Mouse (Mus musculus): ENCODE measurements at regions not wholly inside any gene's neighbourhood (a gene's known extent, or its start where the extent isn't known, plus 50 kb on each side); places are given as distances from the start of the nearest gene placed in this dataset.
A peak's percentile ranks its signal among the peaks of the same experiment; 100 is the strongest.

DNA sequence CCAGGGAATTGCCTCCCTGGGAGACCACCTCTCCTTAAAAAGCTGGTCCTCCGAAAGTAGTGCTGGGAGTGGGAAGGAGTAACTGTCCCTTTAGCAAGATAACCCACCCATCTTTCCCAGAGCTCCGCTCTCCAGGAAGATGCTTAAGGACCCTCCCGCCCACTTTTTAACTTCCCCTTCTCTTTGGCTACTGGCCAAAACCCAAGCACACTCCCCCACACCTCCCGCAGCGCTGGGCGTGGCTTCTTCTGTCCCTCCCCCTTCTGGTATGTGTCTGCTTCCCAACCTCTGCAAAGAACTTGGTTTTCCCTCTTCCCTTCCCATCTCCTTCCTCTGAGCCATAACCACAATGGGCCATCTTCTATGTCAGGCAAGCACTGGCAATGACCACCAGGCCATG is 85.4 kb downstream of the Rpap3 start:
- no peak for DNase-seq

GRCm38 (mm10) chr15:97619764-97620163 is 85.9 kb downstream of the Rpap3 start:
- DNase-seq: no peak

DNA sequence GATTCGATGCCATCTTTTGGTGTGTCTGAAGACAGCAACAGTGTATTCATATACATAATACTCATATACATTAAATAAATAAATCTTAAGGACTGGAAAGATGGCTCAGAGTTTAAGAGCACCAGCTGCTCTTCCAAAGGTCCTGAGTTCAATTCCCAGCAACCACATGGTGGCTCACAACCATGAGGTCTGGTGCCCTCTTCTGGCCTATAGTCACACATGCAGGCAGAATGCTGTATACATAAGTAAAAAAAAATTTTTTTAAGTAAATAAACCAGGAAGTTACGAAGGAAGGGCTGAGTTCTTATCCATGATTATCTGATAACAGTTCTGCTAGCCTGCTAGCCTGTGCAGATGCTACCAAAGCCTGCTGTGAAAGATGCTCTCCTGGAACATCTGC is 93.3 kb downstream of the Rpap3 start:
- DNase-seq: no peak

DNA sequence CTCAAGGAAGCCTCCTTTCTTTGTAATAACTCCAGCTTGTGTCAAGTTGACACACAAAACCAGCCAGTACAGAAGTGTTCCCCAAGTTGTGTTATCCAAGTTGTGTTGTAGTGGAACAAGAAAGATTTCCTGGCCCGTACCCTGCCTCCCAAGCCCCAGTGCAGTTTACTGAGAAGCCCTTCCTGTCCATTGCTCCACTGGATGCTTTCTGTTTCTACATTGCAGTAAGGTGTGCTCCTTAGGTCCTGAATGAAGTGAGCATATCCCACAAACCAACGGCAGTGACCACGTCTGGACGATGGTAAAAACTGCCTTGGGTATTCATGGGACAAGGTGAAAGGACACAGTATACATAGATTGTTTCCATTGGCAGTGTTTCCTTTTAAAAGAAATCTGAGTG is 94.9 kb downstream of the Rpap3 start:
- DNase-seq: no peak

GRCm38 (mm10) chr15:97609496-97609895 is 96.1 kb downstream of the Rpap3 start:
- DNase-seq: no peak

DNA sequence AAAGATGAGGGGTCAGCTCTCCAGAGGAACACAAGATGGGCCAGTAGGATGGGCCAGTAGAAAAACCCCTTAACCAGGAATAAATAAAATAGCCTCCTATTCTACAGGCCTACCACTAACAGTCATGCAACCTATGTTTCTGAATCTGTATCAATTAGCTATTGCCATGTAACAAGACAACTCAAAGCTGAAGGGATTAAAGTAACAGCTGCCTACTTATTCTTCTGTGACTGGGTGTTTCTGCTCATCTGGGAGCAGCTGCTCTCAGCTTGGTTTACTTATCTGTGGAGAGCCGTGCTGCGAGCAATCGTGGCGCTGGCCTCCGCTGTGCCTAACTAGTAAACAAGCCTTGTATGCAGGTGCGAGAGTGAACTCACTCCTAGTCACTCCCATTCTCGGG is 97.0 kb downstream of the Rpap3 start:
- DNase-seq: no peak

DNA sequence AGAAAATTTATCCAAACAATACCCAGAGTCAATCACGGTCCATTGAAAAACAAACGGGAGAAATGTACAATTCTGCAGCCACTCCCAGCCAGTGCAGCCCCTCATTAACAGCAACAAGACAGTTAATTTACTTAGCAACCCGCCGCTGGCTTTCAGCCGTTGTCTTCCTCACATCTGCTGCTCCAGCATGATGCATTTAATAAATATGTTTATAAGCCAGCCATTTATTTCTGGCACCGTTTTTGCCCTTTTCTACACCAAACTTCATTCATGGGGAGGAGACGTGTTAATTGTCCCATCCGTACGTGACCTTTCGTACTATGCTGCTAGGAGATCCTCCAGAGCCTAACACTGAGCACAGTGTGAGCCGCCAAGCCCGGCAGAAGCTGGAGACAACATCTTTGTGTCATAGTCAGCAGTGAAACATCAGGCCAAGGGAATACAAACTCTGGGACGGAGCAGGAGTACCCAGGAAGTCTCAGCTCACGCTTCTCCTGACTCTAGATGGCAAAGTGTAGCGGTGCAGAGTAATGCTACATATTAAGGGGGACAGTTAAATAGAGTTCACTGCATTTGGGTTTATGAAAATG is 97.9 kb downstream of the Rpap3 start:
- no peak for DNase-seq

GRCm38 (mm10) chr15:97606630-97607381 is 98.8 kb downstream of the Rpap3 start:
- DNase-seq: peak; percentile 79

- DNase-seq: no peak
Measured at GRCm38 (mm10) chr15:97606232-97606629, 99.4 kb downstream of the Rpap3 start.

DNA sequence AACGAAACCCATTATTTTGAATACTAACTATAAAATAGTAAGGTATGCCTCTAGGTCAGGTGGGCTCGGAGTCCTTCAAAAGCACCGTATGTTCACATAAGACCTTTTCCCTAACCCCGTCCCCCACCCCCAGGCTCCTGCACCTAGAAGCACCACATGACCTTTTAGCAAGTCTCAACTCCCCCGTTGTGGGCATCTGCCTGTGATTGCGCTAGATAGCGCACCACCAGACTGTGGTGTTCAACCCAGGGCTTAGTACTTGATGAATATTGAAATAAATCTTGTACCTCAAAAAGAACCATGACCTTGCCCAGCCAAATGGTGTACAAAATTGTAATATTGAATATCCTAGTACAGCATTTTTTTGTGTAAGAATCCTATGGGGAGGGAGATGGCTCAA is 99.8 kb downstream of the Rpap3 start:
- no peak for DNase-seq

DNA sequence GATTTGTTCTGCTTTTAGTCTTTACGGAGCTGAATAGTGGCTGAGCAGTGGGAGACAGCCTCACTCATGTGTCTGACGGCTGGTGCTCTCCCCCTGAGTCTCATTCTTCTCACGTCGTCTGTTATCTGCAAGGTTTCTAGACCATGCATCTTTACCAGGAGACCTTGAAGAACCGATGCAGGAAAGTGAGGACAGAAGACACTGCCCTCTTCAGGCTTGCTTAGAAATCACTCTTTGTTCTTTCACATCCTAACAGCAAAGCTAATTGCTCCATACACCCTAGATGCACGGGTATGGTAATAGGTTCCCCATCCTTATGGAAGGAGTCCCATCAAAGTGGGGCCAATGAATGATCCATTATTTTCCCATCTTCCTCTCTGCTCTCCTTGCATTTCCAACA is 102.1 kb downstream of the Rpap3 start:
- no peak for DNase-seq

GRCm38 (mm10) chr15:97598270-97598669 is 107.4 kb downstream of the Rpap3 start:
- no peak for DNase-seq

- DNase-seq: no peak
Measured at GRCm38 (mm10) chr15:97596514-97597081, 109.0 kb downstream of the Rpap3 start.

DNA sequence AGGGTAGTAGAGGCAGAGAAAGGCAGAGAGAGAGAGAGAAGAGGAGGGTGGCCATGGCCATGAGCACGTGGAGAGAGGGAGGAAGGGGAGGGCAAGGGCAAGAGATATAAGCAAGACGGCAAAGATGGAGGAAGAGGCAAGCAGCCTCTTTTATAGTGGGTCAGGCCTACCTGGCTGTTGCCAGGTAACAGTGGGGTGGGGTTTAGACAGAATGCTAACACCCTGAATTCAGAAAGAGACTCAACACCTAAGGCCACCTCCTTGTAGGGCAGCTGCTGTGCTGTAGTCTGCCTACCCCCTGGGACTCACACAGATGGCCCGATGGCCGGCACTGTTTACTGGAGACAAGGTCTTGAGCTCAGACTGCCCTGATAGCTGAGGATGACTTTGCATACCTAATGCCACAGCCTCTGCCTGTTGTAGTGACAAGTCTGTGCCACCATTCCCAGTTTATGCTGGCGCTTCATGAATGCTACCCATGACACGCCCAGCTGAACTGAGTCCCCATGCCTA is 110.3 kb downstream of the Rpap3 start:
- no peak for DNase-seq

GRCm38 (mm10) chr15:97593781-97594600 is 111.6 kb downstream of the Rpap3 start:
- no peak for DNase-seq

DNA sequence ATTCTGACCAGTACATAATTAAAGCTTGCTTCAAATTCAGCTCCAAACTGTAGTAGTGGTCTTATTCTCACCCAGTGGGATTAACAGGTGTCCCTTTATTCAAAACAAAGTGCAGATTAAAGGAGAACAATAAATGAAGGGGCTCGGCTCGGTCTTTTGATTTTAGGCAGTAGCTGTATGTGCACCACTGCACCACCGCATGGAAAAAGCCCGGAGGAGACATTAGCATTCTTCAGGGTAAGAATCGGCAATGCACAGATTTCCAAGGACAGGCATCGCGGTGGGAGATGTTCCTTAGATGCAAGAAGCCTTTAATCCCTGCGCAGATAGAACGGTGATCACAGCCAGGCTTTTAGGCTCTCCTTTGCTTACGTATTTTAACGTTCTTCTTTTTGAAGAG is 112.8 kb downstream of the Rpap3 start:
- DNase-seq: no peak

DNA sequence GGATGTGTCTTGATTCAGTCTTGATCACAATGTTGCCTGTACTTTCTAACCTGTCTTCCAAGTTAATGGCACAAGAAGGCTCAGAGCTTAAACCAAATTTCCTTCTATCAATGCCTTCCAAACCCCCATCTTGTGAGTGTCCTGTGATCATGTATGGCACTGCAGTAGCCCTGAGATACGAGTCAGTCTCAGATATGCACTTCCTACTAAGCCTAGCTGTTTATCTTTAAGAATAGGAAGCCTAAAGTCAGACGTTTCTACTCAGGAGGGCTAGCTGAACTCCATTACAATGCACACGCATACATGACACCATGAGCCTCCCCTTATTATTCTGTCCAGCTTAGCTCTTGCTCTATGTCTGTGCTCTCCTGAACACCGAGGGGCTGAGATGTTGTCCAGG is 114.2 kb downstream of the Rpap3 start:
- no peak for DNase-seq

DNA sequence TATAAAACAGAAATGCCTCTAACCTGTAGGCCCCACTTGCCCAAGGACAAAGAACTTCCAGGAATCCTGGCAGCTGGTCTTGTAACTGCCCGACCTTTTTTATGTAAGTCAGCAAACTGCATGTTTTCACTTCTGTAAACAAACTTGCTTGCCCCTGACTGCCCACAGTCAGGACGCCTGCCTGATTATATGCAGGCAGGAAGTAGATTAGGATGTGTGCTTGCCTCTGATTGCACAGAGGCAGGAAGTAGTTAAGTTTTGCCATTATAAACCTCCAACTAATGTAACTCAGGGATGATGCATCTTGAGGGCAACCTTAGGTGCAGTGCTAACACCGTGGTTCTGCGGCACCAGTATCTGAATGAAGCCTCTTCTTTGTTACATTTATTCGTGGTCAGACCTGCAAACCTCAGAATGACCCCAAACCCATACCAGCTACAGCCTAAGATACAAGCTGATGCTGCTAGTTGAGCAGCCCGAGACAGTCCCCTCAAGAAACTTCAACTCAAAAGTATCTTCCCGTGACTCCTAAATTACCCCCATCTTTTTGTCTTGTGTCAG is 114.8 kb downstream of the Rpap3 start:
- DNase-seq: no peak

- no peak for DNase-seq
Measured at GRCm38 (mm10) chr15:97587571-97588205, 117.9 kb downstream of the Rpap3 start.

GRCm38 (mm10) chr15:97581724-97582154 is 123.9 kb downstream of the Rpap3 start:
- peak; percentile 61 for DNase-seq

DNA sequence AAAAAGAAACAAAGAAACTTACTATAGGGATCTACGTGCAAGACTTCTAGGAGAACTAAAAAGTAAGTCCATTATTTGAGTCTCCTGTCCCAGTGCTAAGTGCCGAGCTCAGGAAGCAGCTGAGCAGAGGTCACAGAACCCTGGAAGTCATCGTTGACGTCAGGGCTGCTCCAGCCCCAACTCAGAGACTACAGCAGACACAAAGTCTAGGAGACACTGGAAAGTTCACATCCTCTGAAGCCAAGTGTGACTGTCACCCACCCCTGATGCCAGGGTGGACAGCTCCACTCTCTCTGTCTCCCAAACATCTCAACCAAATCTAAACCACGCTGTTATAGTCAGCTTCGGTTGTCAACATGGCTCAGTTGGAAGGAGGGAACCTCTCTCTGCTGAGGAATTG is 124.9 kb downstream of the Rpap3 start:
- DNase-seq: no peak

- DNase-seq: no peak
Measured at GRCm38 (mm10) chr15:97578046-97578445, 127.6 kb downstream of the Rpap3 start.
